Mouse (Mus musculus) lung, postnatal 0 days (tissue): ENCODE data around the gene Arhgef10l.

Experiments used
- CTCF ChIP-seq: IDR thresholded peaks from 2 replicates; pipeline ENCODE4 v1.5.1; 2016; ENCODE audit warnings: antibody characterized with exemption, mild to moderate bottlenecking
- EP300 ChIP-seq: IDR thresholded peaks from 2 replicates; pipeline ENCODE4 v1.6.1; 2016; ENCODE audit warnings: antibody characterized with exemption, mild to moderate bottlenecking, control low read depth

DNA sequence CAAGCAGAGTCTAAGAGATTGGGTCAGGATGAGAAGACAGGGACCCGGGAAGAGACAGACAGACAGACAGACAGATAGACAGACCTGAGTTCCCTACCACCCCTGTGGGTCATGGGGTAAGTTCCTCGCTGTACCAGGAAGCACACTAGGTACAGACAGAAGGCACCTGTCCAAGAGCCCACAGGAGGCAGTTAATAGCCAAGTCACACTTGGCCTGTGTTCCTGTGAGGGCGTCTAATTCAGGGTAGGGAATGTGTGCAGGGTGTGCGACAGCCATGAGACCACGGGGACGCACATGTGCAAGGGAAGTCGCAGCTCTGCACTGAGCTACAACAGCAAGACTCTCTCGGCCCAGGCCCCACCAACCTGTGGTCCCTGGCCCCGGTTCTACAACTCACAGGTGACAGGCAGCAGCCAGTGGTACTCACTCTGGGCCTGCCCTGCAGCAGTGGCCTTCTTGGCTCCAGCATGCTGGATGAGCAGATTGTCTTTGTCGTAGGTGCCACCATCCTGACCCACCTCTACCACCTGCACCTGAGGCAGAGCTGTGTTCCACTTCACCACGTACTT, 97.8 kb downstream of the Arhgef10l start:
- no peak for TF ChIP-seq CTCF
- no peak for TF ChIP-seq EP300
